Mouse (Mus musculus): ENCODE data around the gene Stk39.
A peak's percentile ranks its signal among the peaks of the same experiment; 100 is the strongest.

Gene Stk39

DNA sequence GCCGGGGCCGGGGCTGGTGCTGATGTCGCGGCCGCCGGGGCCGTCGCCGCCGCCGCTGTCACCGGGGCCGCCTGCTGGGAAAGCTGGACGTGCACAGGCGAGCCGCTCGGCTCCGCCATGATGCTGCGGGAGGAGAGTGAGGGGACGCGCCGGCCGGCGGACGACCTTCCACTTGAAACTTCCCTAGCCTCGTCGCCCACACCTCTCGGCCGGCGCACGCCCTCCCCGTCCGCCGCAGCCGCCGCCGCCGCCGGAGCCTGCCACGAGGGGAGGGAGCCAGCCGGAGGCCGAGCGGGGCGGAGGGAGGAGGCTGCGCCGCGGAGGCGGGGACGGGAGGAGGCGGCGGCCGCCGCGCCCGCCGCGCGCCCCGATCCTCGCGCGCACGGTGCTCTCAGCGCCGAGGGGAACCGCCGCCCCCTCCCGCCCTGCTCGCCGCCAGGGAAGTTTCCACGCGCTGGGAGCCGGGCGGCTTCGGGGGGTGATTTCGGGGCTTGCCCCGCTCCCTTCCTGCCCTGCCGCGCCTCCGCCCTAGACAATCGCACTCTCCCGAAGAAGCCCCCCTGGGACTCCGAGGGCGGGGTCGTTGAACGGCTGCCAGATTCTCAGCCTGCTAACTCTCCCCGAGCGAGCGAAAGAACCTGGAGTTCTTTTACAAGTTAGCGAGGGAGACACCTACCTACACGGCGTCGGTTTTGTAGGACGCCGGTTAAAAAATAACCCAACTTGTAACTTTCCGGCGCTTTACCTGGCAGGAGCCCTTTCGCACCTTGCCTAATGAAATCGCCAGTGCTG, at the start of gene Stk39:
Gene Stk39, minus strand, starts transcription at position 510 of the 792 bp plus-strand sequence.
- peak; percentile 91 for DNase-seq

GRCm38 (mm10) chr2:68515409-68515808, 43.3 kb upstream of the Stk39 start:
- DNase-seq, result no peak

GRCm38 (mm10) chr2:68503202-68503601, 31.1 kb upstream of the Stk39 start:
- DNase-seq, result no peak

GRCm38 (mm10) chr2:68502734-68503133, 30.7 kb upstream of the Stk39 start:
- DNase-seq, result no peak

DNA sequence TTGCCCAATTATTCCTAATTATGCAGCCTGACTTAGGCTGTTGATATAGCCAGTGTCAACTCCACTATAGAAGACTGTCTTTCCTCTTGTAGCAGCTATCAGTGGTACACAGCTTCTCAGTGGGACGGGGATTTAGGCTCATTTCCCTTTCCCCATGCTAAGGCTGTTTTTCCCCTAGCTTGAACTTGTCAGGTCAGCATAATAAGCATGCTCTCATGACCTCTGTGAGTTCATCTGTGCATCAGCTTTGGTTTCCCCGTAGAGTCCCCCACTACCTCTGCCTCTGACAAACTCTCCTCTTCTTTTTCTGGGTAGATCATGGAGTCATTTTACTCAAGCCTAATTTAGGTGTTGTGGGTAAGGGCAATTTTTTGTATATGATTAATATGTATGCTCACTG, 30.2 kb upstream of the Stk39 start:
- DNase-seq, result peak; percentile 18

GRCm38 (mm10) chr2:68486275-68486674, 14.2 kb upstream of the Stk39 start:
- no peak for DNase-seq

DNA sequence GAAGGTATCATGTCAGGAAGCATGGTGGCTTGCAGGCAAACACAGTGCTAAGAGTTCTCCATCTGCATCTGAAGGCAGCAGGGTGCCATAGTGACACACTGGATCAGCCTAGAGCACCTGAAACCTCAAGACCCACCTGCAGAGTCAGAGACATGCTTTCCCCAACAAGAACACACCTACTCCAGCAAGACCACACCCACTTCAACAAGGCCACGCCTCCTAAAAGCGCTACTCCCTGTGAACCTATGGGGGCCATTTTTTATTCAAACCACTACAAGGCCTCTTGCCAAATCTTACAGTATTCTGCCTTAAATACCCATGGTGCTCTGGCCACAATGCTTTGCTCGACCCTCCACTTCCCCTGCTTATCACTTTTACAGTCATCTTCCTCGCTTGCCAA, 13.1 kb upstream of the Stk39 start:
- no peak for DNase-seq

- no peak for DNase-seq
Measured at GRCm38 (mm10) chr2:68482896-68483295, 10.8 kb upstream of the Stk39 start.

DNA sequence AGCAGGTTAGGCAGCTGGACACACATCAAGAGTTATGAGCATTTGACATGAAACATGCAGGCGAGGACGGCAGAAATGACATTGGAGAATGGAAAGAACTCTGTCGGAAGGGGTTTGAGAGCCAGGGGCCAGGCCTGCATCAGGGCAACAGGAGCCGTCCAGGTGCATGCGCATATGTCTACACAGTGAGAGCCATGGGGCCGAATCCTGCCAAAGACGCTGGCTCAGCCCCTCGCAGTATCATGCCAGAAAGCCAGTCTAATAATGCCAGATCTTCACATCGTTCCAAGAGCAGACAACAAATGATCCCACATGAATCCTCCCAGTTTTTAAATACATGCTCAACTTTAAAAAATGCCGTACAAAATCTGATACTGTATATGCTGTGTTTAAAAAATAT, 7.8 kb upstream of the Stk39 start:
- DNase-seq, result no peak

GRCm38 (mm10) chr2:68472921-68473320, 853 bp upstream of the Stk39 start:
- DNase-seq, result peak; percentile 23

GRCm38 (mm10) chr2:68472551-68472910, 463 bp upstream of the Stk39 start:
- DNase-seq, result no peak

DNA sequence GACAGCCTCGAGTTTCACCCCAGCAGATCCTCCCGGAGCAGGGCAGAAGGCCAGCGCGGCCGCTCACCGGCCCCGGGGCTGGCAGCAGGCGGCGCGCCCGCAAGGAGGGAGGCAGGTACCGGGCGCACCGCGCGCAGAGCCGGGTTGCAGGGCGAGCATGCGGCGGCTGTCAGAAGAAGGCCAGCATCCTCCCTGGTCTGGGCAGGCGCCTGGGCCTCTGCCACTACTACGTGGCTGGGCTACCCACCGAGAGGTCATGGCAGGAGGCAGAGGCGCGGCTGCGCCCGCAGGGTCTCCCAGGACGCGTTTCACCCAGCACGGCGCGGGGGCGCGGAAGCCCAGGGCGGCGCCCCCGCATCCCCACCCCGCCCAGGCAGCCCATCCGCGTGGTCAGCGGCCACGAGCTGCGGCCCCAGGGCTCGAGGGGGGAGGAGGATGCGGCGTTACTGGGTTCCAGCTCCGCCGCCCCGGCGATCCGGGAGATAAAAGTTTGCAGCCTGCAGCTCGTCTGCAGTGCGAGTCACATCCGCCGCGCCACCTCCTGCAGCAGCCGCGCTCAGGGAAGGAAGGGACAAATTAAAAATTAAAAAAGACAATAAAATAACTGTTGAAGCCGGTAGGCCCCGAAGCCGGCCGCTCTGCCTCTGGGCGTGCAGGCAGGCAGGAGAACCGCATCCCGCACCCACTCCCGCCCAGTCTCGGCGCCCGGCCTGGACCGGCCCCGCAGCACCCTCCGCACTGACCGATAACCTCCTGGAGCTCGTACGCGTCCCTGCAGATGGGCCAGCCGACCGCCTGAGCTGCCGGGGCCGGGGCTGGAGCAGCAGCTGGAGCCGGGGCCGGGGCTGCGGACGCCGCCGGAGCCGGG, 943 bp downstream of the Stk39 start:
- DNase-seq, result peak; percentile 79

- DNase-seq, result no peak
Measured at GRCm38 (mm10) chr2:68469491-68469890, 2.6 kb downstream of the Stk39 start.

DNA sequence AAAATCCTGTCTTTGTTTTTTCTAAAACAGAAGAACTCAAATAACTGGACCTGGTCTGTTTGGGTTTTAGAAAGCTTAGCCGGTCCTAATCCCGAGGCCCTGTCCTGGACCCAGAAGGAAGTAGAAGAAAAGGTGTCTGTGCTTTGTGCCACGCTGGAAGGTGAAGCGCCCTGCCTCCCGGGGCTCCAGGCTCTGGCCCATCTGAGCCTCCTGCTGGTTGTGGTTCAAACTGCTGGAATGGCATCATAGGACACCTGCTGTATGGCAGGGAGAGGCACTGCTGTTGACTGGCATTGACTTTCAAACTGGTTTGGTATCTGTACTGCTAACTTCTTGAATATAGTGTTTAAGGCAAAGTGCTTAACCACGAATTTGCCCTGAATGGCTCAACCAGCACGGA, 3.4 kb downstream of the Stk39 start:
- DNase-seq, result peak; percentile 35

DNA sequence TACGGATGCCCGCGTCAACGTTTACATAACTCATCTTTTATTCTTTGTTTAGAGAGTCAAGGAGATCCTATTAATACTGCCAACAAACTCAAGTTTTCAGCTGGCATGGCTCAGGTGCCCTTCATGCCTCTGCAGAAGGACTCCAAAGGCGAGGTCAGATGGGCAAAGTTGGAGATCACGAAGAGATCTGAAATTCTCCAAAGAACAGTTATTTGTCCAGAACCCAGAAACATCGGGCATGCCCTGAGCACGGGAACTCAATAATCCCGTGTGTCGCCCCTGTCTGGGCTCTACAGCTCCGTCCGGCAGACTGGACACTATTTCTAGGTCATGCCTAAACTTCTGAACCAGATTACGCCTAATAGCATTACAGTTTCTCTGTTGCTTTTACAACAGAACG, 3.8 kb downstream of the Stk39 start:
- no peak for DNase-seq

DNA sequence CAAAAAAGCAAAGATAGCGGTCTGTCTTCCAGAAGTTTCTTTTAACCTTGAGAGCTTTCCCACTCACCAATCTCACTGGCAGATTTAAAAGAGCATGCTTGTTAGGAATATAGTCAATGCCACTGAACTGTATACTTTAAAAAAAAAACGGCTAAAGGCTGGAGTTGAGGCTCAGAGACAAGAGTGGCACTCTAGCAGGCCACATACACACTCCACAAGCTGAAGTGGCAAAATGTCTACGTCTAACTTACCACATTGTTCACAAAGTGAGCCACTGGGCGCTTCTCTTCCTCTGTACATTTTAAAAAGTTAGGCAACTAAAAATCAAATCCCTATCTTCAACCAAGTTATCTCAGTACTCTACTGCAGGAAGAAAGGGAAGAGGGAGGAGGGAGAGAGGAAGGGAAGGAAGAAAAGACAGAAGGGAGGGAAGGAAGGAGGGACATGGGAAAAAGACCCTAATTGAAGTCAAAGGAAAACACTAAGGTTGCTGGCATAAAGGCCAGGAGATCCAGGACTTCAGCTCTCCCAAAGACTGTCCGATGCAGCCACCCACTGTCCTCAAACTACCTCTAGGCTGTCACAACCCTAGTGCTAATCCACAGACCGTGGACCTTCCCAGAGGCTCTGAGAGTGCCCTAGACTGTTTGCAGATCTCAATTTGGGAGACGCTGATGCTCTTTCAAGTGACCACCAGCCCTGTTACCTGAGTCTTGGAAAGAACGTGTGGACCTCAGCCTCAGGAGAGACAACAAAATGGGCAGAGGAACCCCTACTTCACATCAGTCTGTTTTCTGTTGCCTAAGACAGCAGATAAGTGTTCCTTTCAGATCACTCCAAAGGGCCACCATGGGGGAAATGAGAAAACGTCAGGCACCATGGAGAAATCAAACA, 4.7 kb downstream of the Stk39 start:
- no peak for DNase-seq

GRCm38 (mm10) chr2:68466124-68467070, 5.7 kb downstream of the Stk39 start:
- DNase-seq, result no peak

- DNase-seq, result no peak
Measured at GRCm38 (mm10) chr2:68465266-68466123, 6.6 kb downstream of the Stk39 start.

DNA sequence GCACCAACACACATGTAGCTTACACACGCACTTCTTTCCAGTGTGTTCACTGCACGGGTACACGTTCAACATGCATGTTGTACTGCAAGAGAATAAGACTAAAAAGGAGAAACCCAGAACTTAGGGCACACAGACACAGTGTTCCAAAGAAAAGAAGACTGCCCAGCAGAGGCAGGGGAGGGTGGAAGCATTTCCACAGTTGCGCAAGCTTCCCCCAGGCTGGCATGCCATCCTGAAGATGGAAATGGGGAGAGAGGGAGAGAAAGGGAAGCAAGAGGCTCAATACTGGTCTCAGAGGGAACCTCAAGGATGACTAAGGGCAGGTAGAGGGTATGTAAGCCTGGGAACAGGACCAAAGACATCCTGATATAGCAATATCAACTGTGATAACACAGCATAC, 7.6 kb downstream of the Stk39 start:
- no peak for DNase-seq

DNA sequence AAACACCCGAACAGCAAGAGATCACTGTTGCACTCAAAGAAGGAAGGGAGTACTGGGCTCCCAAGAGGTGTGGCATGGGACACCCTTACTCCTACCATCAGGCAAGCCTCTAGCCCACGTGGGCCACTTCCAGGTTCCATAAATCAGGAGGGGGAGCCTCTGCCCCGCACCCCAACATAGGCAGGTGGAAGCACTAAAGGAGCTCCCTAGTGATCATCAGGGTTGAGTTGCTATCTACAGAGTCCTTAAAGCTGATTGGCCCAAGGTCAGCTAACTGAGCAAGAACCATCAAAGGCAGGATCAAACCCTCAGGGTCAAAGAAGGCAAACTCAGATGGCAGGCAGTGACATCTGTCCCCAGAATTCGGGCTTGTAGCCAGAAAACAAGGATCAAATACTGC, 8.3 kb downstream of the Stk39 start:
- no peak for DNase-seq

GRCm38 (mm10) chr2:68458115-68458514, 14.0 kb downstream of the Stk39 start:
- DNase-seq, result no peak
